Mouse (Mus musculus) urinary bladder, postnatal 14 days (tissue): ENCODE measurements around the gene Idi1.
"Not testable (repeated sequence)": the region's sequence is repeated elsewhere in the genome, so short reads cannot be mapped to it uniquely, and the experiment has no call there.

Experiments used
- DNase-seq: peaks from one replicate; pipeline ENCODE4 v3.0.0; 2021; ENCODE audit warnings: low spot score

The Idi1 gene

GRCm38 (mm10) chr13:8885445-8886184 is at the start of gene Idi1:
Gene Idi1, plus strand, starts transcription at chr13:8885501.
- DNase-seq, result peak; percentile 96

- DNase-seq, result no peak
Measured at GRCm38 (mm10) chr13:8838394-8838793, 46.9 kb upstream of the Idi1 start.

- DNase-seq, result no peak
Measured at GRCm38 (mm10) chr13:8839111-8839510, 46.2 kb upstream of the Idi1 start.

DNA sequence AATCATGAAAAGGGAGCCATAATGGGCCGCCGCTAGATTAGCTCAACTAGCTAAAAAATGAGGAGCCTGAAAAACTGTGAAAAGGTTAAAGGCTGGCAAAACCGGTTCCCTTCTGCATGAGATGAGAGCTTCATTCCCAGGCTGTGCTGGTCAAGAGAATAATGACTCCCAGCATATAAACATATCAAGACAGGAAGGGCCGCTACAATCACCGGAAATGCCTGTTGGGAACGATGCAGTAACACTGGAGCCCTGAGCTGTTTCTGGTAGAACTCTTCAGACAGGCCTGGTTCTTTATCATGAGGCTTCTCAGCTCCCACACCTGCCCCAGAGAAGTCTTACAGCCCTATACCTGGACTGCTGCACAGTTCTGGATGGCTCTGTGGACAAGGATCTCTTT is 45.4 kb upstream of the Idi1 start:
- DNase-seq, result no peak

GRCm38 (mm10) chr13:8840941-8841340 is 44.4 kb upstream of the Idi1 start:
- DNase-seq, result no peak

GRCm38 (mm10) chr13:8841846-8842245 is 43.5 kb upstream of the Idi1 start:
- DNase-seq, result not testable (repeated sequence)

GRCm38 (mm10) chr13:8842273-8842672 is 43.0 kb upstream of the Idi1 start:
- no peak for DNase-seq

- DNase-seq, result no peak
Measured at GRCm38 (mm10) chr13:8847702-8848101, 37.6 kb upstream of the Idi1 start.

DNA sequence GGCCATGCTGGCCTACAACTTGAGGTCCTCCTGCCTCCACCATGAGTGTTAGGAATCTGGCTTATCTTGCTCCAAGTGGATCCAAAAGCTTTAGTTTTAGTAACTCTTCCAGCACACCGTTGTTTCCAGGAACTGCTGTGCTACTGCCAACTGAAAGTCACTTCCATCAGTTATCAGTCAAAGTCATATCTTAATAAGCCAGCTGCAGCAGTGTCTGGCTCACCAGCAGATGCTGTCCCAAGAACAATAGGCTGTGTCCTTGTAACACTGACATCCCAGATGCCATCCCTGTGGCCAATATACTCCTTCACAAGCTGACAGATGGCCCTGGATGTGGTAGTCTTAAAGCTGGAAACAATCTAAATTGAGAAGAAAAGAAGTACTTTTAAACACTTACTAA is 36.0 kb upstream of the Idi1 start:
- no peak for DNase-seq

GRCm38 (mm10) chr13:8853424-8853823 is 31.9 kb upstream of the Idi1 start:
- no peak for DNase-seq

DNA sequence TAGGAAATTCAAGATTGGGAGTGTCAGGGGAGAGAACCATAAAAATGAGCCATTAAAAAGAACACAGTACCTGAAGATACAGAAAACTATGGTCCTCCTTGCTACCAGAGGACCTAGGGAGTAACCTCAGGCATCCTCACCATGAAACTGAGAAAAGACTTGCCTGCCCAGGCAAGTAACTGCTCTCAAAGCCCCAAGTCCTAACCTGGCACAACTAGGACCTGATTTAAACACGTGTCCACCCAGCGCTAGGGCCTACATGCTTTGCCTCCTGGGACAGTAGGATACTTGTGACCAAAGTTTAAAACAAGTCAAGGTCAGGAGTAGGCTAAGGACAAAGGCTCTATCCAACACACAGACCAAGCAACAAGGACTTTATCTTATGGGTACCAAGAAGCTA is 30.5 kb upstream of the Idi1 start:
- DNase-seq, result no peak

DNA sequence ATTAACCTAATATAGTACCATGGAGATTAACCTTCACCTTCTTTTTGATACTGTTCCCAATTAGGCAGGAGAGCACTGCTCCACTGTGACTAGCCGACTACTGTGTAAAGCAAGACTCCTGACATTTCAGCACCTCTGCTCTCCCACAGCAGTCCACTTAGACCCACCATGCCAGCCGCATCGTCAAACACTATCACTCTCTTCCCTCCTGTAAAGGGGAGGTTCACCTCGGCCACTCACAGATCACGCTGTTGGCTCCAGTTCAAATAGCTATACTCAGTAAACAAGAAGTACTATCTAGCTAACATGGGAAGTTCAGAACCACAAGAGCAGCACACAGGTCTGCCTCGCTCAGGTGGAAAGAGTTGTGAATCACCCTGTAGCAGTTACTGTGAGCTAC is 26.8 kb upstream of the Idi1 start:
- no peak for DNase-seq

GRCm38 (mm10) chr13:8860861-8861260 is 24.4 kb upstream of the Idi1 start:
- DNase-seq, result no peak

DNA sequence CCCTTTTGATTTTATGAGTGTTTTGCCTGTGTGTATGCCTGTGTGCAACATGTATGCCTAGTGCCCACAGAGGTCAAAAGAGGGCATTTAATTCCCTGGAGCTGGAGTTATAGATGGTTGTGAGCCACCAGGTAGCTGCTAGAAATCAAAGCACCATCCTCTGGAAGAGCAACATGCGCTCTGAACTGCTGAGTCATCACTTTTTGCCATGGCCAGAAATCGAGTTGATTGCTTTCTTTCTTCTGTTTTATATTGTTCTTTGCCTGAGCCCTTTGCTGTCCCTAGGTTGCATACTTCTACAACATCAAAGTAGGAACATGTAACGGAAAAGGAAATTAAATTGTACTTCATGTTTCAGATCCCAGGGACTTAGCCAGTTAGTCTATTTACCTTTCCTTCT is 20.3 kb upstream of the Idi1 start:
- DNase-seq, result no peak

GRCm38 (mm10) chr13:8866612-8867011 is 18.7 kb upstream of the Idi1 start:
- DNase-seq, result no peak

DNA sequence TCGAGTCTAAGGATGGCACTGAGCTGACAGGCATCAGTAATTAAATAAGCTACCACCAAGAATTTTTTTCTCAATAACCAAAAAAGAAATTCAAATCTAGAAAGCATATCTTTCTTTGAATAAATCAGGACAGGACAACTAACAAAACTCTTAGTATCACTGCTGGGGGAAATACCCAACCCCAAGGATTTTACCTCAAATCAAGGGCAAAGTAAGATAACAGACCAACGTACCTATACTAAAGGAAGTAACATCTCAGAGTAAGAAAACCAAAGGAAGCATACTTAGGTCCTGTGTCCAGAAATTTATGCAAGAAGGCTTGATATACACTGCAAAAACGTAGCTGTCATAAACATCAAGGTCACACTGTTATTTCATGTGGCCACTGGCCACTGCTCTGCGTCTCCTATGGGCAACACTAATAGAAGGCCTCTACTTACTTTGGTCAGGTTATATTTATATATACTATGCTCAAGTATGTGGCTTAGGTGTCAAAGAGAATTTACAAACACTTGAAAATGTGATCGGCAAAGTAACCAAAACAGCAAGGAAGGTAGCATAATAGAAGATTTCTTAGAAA is 15.6 kb upstream of the Idi1 start:
- DNase-seq, result no peak

DNA sequence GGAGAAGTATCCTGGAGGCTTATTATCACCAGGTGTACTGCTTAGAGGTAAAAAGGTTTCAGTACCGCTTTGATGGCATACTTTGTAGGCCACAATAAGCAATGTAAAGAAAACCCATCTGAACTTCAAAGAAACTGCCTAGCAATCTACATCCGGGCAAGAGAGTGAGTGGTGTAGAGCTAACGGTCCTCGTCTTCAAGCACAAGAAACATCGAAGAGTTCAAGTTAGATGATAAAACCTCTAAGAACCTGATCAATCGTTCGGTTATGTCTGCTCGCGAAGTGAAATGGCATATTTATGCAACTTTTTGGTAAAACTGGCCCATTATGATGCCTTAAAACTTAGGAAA is 15.2 kb upstream of the Idi1 start:
- no peak for DNase-seq

DNA sequence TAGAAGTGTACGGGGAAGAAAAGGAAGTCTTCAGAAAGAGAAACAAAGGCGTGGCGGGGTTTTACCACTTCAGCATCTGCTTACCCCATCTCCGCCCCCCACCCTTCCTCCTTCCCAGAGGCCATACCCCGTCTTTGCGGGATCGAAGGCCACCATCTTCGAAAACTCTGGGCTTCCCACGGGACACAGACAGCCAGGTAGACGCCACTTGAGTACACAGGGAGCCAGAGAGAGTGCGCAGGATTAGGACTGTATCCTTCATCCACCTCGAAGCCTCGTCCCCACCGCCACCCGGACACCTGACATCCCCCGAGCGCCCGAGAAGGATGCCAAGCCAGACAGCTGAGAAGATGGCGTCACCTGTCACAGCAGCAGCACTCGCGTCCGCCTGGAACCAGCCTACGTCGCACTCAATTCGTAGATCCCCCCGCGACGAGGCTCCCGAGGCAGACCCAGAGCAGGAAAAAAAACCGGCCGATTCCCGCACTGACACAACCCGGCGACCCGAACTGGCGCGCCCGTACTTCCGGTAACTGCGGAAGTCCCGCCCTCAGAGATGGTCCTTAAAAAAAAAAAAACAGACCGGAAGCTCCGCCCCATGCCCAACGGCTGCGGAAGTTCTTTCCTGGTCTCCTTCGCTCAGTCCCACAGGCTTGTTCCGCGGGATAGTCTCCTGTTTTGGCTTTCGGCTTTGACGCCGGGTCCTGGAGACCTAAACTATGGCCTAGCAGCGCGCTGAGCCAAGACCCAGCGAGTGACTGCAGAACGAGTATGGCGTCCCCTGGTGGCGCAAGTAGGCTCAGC is 14.6 kb upstream of the Idi1 start:
- DNase-seq, result peak; percentile 89

GRCm38 (mm10) chr13:8871314-8871962 is 13.9 kb upstream of the Idi1 start, which contains the start of gene Wdr37:
Gene Wdr37, minus strand, starts transcription at chr13:8871909.
- peak; percentile 28 for DNase-seq

DNA sequence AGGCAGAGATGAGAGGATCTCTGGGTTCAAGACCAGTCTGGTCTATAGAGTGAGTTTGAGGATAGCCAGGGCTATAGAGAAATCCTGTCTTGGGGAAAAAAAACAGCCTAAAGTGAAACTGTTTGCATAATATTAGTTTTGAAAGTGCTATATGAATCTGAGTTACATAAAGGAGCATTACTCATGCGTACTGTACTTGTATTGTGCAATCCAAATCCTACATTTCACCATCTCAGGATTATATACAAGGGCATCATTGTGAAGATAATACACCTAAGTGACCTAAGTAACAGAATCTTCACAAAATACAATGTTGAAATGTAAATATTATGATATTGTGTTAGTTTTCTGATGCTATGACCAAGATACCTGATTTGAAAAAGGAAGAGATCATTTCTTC is 11.5 kb upstream of the Idi1 start:
- DNase-seq, result no peak

DNA sequence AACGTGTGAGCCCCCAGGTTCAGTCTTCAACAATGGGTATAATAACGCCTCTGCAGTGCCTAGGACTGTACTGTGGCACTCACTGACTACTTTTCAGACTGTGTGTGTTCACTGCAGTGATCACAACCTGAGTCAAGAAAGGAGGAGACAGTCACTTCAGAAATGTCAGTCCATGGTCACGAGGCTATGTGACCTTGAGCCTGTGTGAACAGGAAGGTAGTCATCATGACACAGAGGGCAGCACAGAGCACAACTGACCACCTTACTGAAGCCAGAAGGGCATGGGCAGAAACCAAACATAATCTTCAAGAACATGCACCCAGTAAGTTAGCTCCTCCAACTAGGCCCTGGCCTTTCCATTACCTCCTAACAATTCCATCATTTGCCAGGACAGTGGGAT is 3.7 kb upstream of the Idi1 start:
- DNase-seq, result no peak

DNA sequence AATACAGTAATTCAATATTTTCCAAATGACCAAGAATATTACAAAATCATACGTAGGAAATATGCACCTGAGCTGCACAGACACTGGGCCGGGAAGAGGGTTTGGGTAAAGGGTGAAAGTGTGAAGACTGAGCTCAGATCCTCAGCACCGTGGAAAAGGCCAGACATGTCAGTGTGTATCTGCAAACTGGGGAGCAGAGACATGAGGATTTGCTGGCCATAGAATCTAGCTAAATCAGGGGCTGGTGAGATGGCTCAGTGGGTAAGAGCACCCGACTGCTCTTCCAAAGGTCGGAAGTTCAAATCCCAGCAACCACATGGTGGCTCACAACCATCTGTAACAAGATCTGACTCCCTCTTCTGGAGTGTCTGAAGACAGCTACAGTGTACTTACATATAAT is 1.4 kb upstream of the Idi1 start:
- not testable (repeated sequence) for DNase-seq

DNA sequence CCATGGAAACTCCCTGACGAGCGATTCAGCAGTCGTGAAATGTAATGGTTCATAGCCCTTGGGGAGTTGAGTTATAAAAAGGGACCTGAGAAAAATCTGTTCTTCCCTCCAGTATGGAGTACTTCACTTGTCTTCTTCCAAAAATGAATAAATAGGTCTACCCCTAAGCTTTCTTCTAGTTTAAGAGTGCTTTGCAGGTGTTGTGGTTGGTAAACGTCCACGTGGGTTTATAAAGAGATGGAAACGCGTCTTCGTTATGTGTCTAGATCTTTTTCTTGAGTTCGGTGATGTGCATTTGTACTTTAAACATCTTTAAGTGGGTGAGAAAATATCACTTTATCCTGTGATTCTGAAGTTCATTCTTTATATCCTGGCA is 872 bp downstream of the Idi1 start:
- DNase-seq, result no peak
